Mouse (Mus musculus) cerebellum, adult 2 months (tissue): ENCODE results near the gene Slc25a23.

Source experiments
- CTCF ChIP-seq: fragments of 200-500 bp; IDR thresholded peaks from 2 replicates; pipeline ENCODE4 v1.5.1; 2011; ENCODE audit warnings: low read depth, mild to moderate bottlenecking, control low read depth, low read length, moderate library complexity, borderline replicate concordance; ENCODE audit not compliant: insufficient read depth
- POLR2A ChIP-seq: fragments of 200-500 bp; IDR thresholded peaks from 2 replicates; pipeline ENCODE4 v1.6.1; 2011; ENCODE audit warnings: low read length, control low read depth, borderline replicate concordance; ENCODE audit not compliant: insufficient read depth

DNA sequence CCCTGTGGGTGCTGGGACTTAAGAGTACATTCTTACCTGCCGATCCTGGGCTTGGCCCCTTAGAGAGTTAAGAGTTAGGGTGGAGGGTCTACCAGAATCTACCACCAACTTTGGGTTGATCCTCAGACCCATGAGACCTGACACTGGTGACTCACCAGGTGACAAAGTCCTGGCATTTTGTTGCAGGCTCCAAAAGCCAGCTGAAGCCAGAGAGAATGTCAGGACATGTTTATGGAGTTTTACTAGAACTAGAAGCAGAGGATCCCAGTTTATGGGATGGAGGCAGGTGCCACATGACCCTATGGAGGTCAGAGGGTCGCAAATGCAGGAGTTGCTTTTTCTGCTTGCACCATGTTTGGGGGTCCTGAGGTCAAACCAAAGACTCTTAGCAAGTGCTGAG, 63.2 kb downstream of the Slc25a23 start:
- TF ChIP-seq CTCF (no peak), POLR2A (no peak)
